Mouse (Mus musculus): Measurements from ENCODE around the gene Gbf1.
A peak's percentile ranks its signal among the peaks of the same experiment; 100 is the strongest.

DNA sequence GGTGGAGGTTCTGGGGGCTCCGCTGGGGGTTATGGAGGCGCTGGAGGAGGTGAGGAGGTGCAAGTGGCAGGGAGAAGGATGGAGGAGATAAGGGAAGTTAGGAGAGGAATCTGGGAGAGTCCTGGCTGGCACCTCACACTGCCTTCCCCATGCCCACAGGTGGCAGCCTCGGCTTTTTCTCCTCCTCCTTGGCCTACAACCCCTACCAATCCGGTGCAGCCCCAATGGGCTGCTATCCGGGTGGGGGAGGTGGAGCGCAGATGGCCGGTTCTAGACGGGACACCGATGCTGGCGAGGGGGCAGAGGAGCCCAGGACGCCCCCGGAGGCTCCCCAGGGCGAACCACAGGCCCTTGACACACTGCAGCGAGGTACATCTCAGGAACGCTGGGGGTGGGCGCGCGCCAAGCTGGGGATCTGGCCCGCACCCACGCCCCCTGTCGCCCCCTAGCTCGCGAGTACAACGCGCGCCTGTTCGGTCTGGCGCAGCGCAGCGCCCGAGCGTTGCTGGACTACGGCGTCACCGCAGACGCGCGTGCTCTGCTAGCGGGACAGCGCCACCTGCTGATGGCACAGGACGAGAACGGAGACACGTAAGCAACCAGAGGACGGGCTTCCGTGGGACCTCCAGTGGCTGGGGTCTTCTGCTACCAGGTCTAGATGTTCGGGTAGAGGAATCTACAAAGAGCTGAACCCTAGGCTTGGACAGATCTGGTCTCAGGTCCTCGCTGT is 156.6 kb downstream of the Gbf1 start:
- TF ChIP-seq ZC3H11A (IDR thresholded peaks at IDR 0.05; ENCODE audit: low read depth, low read length) (no peak), MAFK (IDR thresholded peaks at IDR 0.05; ENCODE audit: insufficient replicate concordance, low read length) (no peak), CTCF (conservative IDR thresholded peaks at IDR 0.05 in 1 of 2, IDR thresholded peaks at IDR 0.05 in 1 of 2; ENCODE audit: low read depth in 2 of 2, low read length in 2 of 2) (peak in 1 of 2 experiments; percentile 54; a peak in 2 of 4 replicates)
